Mouse (Mus musculus) liver, postnatal 0 days (tissue): ENCODE results near the gene Rbm4.
A peak's percentile ranks its signal among the peaks of the same experiment; 100 is the strongest.

Experiments
- CTCF ChIP-seq: sonication (generic); IDR thresholded peaks from 2 replicates; pipeline ENCODE4 v1.5.1; 2016; ENCODE audit warnings: antibody characterized with exemption, low read depth
- EP300 ChIP-seq: IDR thresholded peaks from 2 replicates; pipeline ENCODE4 v1.6.1; 2016; ENCODE audit warnings: antibody characterized with exemption, low read depth, mild to moderate bottlenecking

GRCm38 (mm10) chr19:4793831-4794422, at the start of gene Rbm4:
- TF ChIP-seq CTCF: no peak
- TF ChIP-seq EP300: peak; percentile 58; the same call in 1 of the 2 replicates
